Mouse (Mus musculus) liver, adult 2 months (tissue): ENCODE measurements at regions not wholly inside any gene's neighbourhood (a gene's known extent, or its start where the extent isn't known, plus 50 kb on each side); places are given as distances from the start of the nearest gene placed in this dataset.

ENCODE experiments used
- DNase-seq: peaks from one replicate; pipeline ENCODE4 v3.0.0-alpha.2; 2011; ENCODE audit warnings: low read depth, low spot score; ENCODE audit errors: extremely low read depth
- H3K27ac ChIP-seq: fragments of 200-500 bp; replicated peaks from 2 replicates; pipeline ENCODE4 v1.5.1; 2012; ENCODE audit warnings: low read depth, mild to moderate bottlenecking, control low read depth, inconsistent platforms, low read length; ENCODE audit not compliant: insufficient read depth
- H3K27me3 ChIP-seq: fragments of 200-500 bp; 2 replicates; pipeline ENCODE4 v1.6.1; 2012; ENCODE audit warnings: mild to moderate bottlenecking, moderate library complexity, low read length, inconsistent platforms; ENCODE audit not compliant: control insufficient read depth, insufficient read depth
- H3K36me3 ChIP-seq: fragments of 200-500 bp; 2 replicates; pipeline ENCODE4 v1.6.1; 2012; ENCODE audit warnings: low read length, inconsistent platforms; ENCODE audit not compliant: control insufficient read depth, insufficient read depth
- H3K4me1 ChIP-seq: fragments of 200-500 bp; 2 replicates; pipeline ENCODE4 v1.6.1; 2011; ENCODE audit warnings: low read length; ENCODE audit not compliant: control insufficient read depth, insufficient read depth
- H3K4me3 ChIP-seq: fragments of 200-500 bp; 2 replicates; pipeline ENCODE4 v1.5.1; 2011; ENCODE audit warnings: low read depth, mild to moderate bottlenecking, control low read depth, low read length, moderate library complexity; ENCODE audit not compliant: insufficient read depth
- H3K79me2 ChIP-seq: fragments of 200-500 bp; 2 replicates; pipeline ENCODE4 v1.6.1; 2012; ENCODE audit warnings: inconsistent platforms, mild to moderate bottlenecking, low read length, moderate library complexity; ENCODE audit not compliant: control insufficient read depth, insufficient read depth
- H3K9ac ChIP-seq: fragments of 200-500 bp; 2 replicates; pipeline ENCODE4 v1.6.1; 2012; ENCODE audit warnings: low read depth, mild to moderate bottlenecking, control low read depth, inconsistent platforms, low read length
- CTCF ChIP-seq: fragments of 200-500 bp; IDR thresholded peaks from 2 replicates; pipeline ENCODE4 v1.5.1; 2011; ENCODE audit warnings: low read depth, low read length, control low read depth
- POLR2A ChIP-seq: fragments of 200-500 bp; IDR thresholded peaks from 2 replicates; pipeline ENCODE4 v1.6.1; 2011; ENCODE audit warnings: low read length, control low read depth; ENCODE audit not compliant: insufficient read depth; ENCODE audit errors: extremely low read depth
- WGBS: fragments of 180-500 bp; shearing (Covaris S2); methylation state at CpG from one replicate; pipeline ENCODE4 v1.1.7; 2018; 5-methylcytosine and 5-hydroxymethylcytosine counted together

DNA sequence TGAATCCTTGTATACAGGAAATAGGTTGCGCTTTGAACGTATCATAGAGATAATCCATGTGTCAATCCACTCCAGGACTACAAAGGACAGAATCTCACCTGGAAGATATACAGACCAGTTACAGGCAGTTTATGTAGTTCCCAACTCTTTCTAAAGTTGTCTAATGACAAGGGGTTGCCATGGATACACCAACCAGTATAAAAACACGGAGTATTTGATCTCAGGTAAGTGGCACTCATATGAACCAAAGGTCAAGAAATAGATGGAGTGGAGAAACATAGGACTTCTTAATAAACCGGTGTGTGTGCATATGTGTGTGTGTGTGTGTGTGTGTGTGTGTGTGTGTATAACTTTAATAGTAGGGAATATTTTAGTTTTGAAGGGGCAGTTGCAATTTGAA is 266.0 kb upstream of the Arrdc4 start:
- H3K4me3 ChIP-seq: no peak overlapping the region
- H3K27me3 ChIP-seq: no peaks in the 10 kb centered on the region
- TF ChIP-seq POLR2A (no peak), CTCF (no peak)
- H3K4me1 ChIP-seq: no peaks in the 10 kb centered on the region
- WGBS: 81% methylated on average over 4 of the region's 4 CpGs
- H3K9ac ChIP-seq: no peak overlapping the region
- no peak overlapping the region for H3K27ac ChIP-seq
- H3K36me3 ChIP-seq: no peaks in the 10 kb centered on the region
- H3K79me2 ChIP-seq: no peaks in the 10 kb centered on the region
- no peak for DNase-seq

DNA sequence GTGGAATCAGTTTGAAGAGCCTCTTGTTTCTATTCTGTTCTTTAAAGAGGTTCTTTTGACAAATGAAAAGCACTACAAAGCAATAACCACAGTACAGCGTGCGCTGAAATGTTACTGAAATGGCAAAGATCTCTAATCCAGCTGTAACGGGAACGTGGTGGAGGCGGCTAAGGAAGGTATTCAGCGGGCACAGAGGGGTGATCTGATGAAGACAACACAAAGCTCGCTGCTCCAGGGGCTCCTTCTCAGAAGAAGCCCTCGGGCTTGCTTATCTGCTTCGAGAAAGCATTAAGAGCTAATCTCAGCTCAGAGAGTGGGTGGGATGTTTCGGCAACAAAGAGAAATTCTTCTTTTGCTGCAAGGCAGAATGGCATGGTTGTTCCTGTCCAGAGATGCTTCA is 258.2 kb upstream of the Arrdc4 start:
- Histone ChIP-seq H3K27me3 (no peaks in the 10 kb centered on the region), H3K9ac (no peak overlapping the region), H3K36me3 (no peaks in the 10 kb centered on the region), H3K27ac (no peak overlapping the region), H3K79me2 (no peaks in the 10 kb centered on the region), H3K4me3 (no peak overlapping the region), H3K4me1 (no peaks in the 10 kb centered on the region)
- WGBS: 78% methylated on average over 10 of the region's 10 CpGs
- DNase-seq: no peak
- TF ChIP-seq CTCF (no peak), POLR2A (no peak)

DNA sequence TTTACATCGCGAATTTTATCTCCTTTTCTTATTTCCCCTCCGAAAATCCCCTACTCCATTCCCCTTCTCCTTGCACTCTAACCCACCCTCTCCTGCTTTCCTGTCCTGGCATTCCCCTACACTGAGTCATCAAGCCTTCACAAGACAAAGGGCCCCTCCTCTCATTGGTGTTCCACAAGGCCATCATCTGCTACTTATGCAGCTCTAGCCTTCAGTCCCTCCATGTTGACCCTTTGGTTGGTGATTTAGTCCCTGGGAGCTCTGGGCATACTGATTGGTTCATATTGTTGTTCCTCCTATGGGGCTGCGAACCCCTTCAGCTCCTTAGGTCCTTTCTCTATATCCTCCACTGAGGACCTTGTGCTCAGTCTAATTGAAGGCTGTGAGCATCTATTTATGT is 239.0 kb upstream of the Arrdc4 start:
- 82% methylated on average over 4 of the region's 4 CpGs for WGBS
- Histone ChIP-seq H3K27ac (no peak overlapping the region), H3K36me3 (no peaks in the 10 kb centered on the region), H3K4me1 (no peaks in the 10 kb centered on the region), H3K27me3 (no peaks in the 10 kb centered on the region), H3K79me2 (no peaks in the 10 kb centered on the region), H3K4me3 (no peak overlapping the region), H3K9ac (no peak overlapping the region)
- DNase-seq: no peak
- TF ChIP-seq POLR2A (no peak), CTCF (no peak)

GRCm38 (mm10) chr7:68983937-68984336 is 234.9 kb upstream of the Arrdc4 start:
- Histone ChIP-seq H3K27me3 (no peaks in the 10 kb centered on the region), H3K9ac (no peak overlapping the region), H3K27ac (no peak overlapping the region), H3K79me2 (no peaks in the 10 kb centered on the region), H3K36me3 (no peaks in the 10 kb centered on the region), H3K4me3 (no peak overlapping the region), H3K4me1 (no peaks in the 10 kb centered on the region)
- WGBS: 66% methylated on average over 1 of the region's 1 CpGs
- TF ChIP-seq CTCF (no peak), POLR2A (no peak)
- DNase-seq: no peak

- no peaks in the 10 kb centered on the region for H3K36me3 ChIP-seq
- H3K27me3 ChIP-seq: no peaks in the 10 kb centered on the region
- H3K9ac ChIP-seq: no peak overlapping the region
- H3K79me2 ChIP-seq: no peaks in the 10 kb centered on the region
- WGBS: 90% methylated on average over 10 of the region's 10 CpGs
- H3K4me1 ChIP-seq: no peaks in the 10 kb centered on the region
- H3K27ac ChIP-seq: no peak overlapping the region
- TF ChIP-seq CTCF (no peak), POLR2A (no peak)
- DNase-seq: no peak
- H3K4me3 ChIP-seq: no peak overlapping the region
Observed at GRCm38 (mm10) chr7:68982914-68983502, 234.0 kb upstream of the Arrdc4 start.

- Histone ChIP-seq H3K4me3 (no peak overlapping the region), H3K79me2 (no peaks in the 10 kb centered on the region), H3K27me3 (no peaks in the 10 kb centered on the region), H3K27ac (no peak overlapping the region), H3K4me1 (peaks cover 15% of the 10 kb centered on the region), H3K36me3 (no peaks in the 10 kb centered on the region), H3K9ac (no peak overlapping the region)
- no peak for DNase-seq
- TF ChIP-seq POLR2A (no peak), CTCF (no peak)
- 52% methylated on average over 4 of the region's 4 CpGs for WGBS
Observed at GRCm38 (mm10) chr7:68978576-68978975, 229.5 kb upstream of the Arrdc4 start.
